Mouse (Mus musculus) bone marrow macrophage, adult 2 months (primary cell): Measurements from ENCODE around the gene Kcnq1.

Source experiments
- CTCF ChIP-seq: IDR thresholded peaks from 2 replicates; pipeline ENCODE4 v1.5.1; 2012; ENCODE audit warnings: low read depth, mild to moderate bottlenecking, low read length, moderate library complexity
- POLR2A ChIP-seq: IDR thresholded peaks from 2 replicates; pipeline ENCODE4 v1.6.1; 2012; ENCODE audit warnings: mild to moderate bottlenecking, low read depth, low read length, borderline replicate concordance

- TF ChIP-seq CTCF (no peak), POLR2A (no peak)
Measured at GRCm38 (mm10) chr7:143187181-143187580, 81.0 kb downstream of the Kcnq1 start.
